Mouse (Mus musculus) heart, postnatal 25 days (tissue): ENCODE data around the gene Macrod2. TPM values are rescaled to one million over a fixed set of nuclear protein-coding genes. Genes with fewer than 3 reads are reported as not detected.

Experiments used
- DNase-seq: peaks from one replicate; pipeline ENCODE4 v3.0.0; 2022; ENCODE audit warnings: low spot score
- intact Hi-C: fragments of 180-260 bp; cut with DNase I; formaldehyde crosslinking; loops from one replicate; pipeline ENCODE4 v1.15.1; 2025
- total RNA-seq, 2 experiments: library from RNA; stranded (reverse); gene quantifications; 2 replicates each; pipeline ENCODE4 v1.2.3; 2021

Macrod2 gene
- total RNA-seq, 2 experiments from 2014 or later, result 8.9 to 9.0 TPM

DNA sequence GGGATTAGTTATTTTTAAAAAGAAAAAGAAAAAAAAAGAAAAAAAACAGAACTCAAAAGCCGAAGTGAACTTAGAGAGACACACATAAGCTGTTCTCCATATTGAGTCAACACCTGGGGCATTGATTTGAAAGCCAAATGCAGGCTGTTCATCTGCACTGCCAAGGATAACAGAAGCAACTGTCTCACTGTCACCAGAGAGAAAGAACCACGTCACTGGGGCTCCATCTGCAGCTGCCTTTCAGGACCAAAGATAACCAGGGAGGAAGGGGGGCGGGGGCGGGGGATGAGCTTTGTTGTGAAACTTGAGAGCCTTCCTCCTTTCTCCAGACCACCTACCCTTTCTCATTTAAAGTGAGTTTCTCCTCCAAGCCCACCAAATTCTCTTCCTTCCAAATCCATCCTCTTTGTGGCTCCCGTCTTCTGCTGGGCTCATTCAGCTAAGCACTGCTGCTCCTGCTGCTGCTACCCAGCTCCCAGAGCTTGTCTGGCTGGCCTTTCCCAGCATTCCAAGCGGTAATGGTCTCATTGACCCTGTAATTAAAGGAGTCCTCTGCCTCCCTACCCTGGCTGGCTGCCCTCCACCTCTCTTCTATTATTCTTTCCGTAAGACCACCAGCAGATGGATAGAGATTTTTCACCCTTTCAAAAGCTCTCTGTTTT is 1939.5 kb downstream of the Macrod2 start:
- DNase-seq, result no peak
- intact Hi-C loops, result no loop called here

DNA sequence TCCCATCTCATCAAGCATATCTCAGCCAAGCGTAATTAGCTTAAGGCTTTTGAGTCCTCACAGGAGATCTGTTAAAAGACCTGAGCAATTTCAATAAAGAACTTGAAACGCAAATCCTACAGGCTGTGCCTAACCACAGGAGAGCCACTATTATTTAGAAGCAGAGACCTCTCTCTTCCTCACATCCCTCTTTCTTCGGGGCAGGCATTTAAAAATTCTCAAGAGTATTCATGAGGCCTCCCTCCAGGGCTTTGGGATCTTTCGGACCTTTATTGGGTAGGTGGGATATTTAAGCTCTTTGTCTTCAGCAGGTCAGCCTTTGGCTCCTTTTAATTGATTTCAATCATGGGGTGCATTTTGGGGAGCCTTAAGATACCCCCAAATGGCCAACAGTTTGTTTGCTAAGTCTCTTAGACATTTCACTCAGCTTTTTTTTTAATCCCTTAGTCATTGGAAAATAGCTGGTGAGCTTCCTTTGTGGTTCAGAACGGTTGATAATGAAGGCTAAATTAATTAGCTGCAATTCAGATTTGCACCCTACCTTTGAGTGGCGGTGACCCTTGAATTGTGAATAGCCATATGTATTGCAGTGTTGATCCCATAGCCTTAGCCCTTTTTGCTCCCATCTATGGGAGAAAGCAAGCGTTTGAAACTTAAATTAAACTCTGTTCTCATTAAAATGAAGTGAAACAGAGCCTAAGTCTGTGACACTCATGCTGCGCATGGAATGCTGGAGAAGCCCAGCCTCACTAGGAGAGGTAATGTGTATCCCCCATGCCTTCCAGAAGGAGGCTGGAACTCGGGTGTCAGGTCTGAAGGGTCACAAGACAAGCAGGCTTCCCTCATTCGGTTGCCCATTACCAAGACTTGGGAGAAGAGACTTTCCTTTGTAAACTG is 1940.2 kb downstream of the Macrod2 start:
- intact Hi-C loops, result no loop called here

DNA sequence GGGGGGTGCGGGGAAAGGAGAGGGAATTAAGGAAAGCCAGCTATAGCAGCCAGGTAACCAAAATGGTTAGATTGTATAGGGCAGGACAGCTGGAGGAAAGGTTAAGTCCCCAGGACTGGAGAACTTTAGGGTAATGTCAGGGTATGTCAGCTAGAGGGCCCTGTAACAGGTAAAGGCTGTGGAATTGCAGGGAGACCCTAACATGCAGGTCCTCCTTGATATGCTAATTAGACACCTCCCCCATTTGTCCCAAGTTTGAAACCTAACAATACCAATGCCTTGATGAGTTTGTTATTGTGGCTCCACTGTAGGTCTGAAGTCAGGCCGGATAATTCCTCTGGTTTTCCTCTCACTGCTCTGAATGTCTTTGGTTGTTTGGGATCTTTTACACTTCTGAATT is 1948.9 kb downstream of the Macrod2 start:
- no peak for DNase-seq
- intact Hi-C loops, result no loop called here

More for the DNA sequence above, 1940.2 kb downstream of the Macrod2 start:
- no peak for DNase-seq

DNA sequence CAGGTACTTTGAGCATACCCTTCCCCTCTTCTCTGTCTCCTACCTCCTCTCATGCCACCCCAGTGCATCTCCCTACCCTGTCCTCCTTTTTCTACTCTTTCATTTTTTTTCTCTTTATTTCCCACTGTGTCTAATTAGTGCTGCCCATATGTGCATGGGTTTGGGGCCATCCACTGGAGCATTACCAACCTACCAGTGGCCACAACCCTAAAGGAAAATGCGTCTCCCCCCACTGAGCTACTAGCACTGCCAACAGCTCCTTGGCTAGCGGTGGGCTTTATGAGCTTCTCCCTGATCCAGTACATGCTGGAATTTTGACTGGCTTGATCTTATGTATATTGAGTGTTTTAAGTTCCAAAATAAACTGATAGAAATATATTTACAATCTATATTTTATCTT is 1949.6 kb downstream of the Macrod2 start:
- intact Hi-C loops, result no loop called here

DNA sequence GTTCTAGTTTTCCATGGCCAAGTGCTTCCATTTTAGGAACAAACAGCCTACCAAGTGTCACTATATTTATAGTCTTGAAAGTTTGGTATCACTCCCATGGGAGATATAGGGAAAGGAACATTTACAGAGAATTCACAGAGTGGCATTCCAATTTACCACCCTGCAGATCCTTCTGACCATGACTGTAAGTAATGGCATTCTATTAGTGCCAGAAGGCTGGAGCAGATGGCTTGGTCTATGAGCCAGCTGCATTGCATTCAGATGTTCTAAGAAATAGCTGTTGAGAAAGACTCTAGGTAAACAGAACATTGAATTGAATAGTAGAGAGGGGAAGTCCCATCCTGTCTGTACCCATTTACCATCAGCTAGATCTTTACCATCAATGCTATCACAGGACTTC is 1954.7 kb downstream of the Macrod2 start:
- intact Hi-C loops, result no loop called here
- DNase-seq, result no peak

More for the DNA sequence above, 1949.6 kb downstream of the Macrod2 start:
- no peak for DNase-seq

DNA sequence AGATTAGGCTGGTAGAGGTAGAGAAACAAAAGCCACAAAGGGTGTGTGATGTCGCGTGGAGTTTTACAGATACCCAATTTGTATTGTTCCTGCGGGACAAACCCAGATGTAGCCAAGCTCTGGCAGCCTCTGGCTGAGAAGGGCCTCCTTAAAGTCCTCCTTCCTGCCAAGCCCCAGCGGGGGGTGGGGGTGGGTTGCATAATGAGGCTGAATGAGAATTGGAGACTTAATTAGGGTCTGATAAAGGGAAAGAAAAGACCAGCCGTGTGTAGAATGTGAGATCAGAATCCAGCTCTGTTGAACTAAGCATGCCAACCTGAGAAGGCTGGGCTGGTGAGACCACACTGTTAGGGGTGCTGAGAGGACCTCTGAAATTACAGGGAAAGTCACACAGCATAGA is 1967.8 kb downstream of the Macrod2 start:
- intact Hi-C loops, result no loop called here

DNA sequence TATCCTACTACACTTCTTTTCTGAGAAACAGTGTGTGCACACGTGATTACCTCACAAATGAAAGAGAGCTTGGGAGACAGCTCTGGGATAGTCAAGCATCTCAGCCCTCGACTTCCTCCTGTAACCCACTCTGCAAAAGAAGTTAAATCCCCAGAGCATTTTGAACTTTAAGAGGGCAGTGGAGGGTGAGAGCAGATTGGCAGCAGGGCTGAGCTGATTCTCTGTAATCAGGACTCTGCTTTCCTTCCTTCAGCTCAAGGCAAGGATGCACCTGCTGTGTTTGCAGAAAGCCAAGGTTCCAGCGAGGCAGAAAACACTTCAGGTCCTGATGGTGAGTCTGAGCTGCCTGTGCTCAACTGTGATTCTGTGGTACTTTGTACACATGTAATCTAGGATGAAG is 1978.9 kb downstream of the Macrod2 start:
- DNase-seq, result no peak

More for the DNA sequence above, 1967.8 kb downstream of the Macrod2 start:
- DNase-seq, result no peak

DNA sequence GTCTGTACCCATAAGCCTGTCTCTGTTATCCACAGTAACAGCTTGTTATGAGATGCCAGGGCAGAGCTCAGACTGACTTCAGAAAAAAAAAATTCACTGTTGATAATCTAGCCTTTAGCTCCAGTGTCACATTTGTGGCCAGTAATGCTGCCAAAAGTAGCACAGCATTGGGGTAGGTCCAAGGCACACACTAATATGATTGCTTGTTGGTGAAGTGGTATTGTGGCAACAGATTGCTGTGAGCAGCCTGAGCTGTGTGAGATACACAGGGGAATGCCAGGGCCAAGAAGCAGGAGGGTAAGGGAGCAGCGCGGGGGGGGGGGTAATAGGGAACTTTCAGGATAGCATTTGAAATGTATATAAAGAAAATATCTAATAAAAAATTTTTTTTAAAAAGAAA is 1985.5 kb downstream of the Macrod2 start:
- DNase-seq, result no peak
- intact Hi-C loops, result no loop called here

More for the DNA sequence above, 1978.9 kb downstream of the Macrod2 start:
- intact Hi-C loops, result no loop called here

DNA sequence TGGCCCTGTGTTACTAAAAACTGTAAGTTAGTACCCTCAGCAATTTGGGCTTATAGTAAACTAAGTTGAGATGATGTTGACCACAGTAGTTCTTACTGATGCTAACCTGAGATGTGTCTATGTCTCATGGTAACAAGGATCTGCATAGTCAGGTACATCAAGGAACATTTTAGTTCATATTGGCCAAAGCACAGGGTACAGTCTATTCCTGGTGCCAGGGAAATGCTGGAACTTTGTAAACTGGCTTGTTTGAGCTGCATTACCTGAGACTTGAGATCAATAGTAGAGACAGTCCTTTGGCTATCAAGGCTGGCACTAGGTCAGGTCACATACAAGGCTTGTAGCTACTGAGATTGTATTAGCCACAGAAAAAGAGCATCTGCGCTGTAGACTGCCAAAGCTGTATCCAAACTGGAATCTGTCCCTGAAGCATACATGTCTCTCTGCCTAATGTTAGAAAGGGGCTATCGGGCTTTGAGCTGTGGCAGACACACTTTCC is 1986.0 kb downstream of the Macrod2 start:
- no peak for DNase-seq
- intact Hi-C loops, result no loop called here

DNA sequence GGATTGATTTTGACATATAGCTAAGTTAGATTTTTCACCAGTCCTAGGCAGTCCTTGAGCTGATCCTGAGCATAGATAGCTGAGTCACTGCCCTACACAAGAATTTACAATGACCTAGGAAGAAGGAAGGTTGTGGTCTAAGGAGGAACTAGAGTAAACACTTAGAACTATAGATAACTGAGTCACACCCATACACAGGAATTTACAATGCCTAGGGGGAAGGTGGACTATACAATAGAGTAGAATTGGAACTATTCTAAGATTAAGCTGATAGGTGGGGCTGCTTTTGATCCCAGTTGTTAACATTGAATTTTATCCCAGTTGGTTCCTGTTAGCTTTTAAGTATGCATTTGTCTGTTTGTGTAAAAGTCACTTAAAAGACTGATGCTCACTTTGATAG is 1998.4 kb downstream of the Macrod2 start:
- intact Hi-C loops, result no loop called here
- no peak for DNase-seq

DNA sequence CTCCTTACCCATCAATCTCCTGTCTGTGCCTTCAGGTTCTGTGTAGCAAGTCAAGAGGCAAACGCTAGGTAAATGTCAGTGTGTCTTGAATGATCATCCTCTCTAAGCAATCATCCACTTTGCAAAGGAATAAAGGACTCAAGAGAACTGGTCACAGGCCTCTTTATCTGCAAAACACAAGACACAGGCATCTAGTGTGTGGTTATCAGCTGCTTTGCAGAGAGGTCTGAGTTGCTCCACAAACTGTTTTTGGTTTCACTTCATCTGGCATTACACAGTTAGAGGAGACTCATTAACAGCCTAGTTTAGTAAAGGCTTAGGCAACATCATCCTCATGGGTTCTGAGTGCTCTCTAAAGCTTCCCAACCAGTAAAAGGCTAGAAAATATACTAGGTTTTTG is 2004.4 kb downstream of the Macrod2 start:
- intact Hi-C loops, result no loop called here
- no peak for DNase-seq

DNA sequence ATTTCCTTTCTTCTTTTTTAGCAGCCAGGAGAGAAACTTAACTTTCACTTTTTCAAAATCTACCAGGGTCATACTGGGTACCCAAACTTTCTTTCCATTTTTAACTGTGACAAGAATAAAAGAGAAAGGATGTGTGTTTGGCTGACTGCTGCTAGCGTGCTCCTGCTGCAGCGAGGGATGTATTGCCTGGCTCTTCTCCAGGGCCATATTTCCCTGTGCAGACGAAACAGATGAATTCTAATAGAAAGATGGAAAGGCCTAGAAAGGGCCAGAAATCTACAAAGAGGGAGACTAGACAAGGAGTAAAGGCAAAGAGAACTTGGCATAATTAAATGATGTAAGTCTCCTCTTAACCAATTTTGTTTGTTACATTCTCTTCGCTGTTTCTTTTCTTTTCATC is 2005.7 kb downstream of the Macrod2 start:
- no peak for DNase-seq
- intact Hi-C loops, result no loop called here

DNA sequence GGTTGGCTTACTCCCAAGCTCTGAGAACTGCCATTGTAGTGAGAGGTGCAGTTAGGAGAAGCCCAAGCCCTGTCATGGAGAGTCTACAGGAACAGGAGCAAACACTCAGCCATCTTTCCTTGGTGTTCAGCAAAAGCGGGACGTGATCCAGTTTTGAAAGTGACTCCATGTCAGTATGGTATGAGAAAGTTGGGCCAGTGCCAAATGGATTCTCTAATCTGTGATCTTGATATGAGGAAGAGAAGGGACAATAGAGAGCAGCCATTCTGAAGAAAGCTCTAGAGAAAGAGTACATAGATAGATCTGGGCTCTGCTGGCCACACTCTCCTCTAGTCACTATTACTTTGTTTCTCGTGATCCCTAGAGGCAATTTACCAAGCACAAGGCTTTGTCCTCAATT is 2006.2 kb downstream of the Macrod2 start:
- DNase-seq, result no peak
- intact Hi-C loops, result no loop called here

DNA sequence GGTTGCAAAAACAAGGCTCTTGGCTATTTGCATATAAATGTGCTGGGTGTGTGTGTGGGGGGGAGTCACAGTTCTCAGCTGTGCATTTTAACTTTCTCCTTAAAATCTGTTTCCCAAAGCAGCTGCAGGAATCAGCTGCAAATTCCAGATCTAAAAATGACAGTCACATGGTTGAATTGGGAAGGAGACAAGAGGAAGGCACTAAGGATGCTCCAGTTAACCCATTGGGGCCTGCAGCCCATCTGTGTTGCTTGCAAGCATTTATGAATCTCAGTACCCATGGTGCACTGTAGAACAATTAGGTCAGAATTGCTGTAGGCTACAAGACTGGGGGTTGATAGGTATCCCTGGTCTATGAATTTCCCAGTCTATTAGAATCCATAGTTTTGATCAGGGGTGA is 2008.3 kb downstream of the Macrod2 start:
- intact Hi-C loops, result no loop called here
- no peak for DNase-seq

DNA sequence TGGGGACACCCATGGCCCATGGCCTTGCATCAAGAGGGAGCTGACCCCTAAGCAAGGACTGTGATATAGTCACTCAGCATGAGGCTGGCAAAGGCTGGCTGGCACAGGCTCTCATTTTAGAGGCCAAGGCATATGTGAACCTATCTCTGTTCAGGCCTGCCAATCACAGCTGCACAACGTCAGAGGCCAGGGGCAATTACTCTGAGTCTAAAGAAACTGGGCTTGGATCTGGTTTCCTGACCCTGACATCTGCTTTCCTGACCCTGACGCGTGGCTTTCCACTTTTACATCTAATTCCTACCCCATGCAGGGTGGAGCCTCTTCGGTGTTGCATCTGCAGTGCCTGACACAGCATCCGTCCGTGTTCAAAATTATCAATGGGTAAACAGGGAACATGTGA is 2009.2 kb downstream of the Macrod2 start:
- intact Hi-C loops, result no loop called here
- DNase-seq, result no peak

DNA sequence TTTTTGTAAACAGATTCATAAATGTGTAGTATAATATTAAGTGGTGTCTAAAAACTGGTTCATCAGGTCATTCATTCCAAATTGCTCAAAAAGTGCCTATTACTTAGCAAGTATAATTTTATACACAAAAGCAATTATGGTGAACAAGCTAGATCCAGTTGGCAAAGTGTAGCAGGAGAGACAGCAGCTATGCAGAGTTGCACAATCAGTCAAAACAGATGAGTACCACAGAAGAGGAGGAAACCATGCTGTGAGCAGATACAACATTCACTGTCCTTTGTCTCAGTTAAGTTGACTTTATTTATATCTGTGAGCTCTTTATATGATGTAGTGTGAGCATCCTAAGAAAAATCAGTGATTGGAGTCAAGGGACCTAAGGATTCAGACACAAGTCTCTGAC is 2012.2 kb downstream of the Macrod2 start:
- no peak for DNase-seq
- intact Hi-C loops, result no loop called here

DNA sequence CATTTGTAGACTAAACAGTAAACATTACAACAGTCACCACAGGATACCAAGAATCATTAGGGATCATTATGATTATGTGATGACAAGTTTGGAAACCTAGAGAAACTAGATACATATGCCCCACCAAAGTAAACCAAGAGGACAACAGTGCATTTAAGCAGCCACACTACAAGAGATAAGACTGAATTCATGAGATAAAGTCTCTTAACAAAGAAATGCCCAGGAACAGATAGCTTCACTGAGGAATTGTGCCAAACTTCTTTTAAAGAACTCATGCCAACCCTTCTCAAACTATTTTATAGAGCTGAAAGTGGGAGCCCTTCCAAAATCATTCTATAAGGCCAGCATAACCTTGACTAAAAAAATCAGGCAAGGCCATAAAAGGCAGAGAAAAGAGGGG is 2015.0 kb downstream of the Macrod2 start:
- no peak for DNase-seq
- intact Hi-C loops, result no loop called here

DNA sequence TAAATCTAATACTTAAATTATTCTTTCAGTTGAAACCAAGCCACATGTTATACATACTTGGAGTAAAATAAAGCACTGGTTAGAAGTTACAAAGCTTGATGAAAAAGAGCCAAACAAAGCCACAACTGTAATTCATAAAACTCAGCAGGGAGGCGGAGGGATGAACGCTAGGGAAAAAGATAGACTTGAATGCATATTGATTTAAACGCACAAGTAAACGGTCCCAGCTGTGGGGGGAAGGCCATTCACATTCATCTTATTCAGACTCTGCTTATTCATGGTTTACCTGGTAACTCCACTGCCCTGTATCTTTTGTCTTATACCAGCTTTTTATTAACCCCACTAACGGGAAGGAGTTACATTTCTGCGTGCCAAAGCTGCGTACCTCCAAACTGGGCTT is 2038.0 kb downstream of the Macrod2 start:
- DNase-seq, result no peak
- intact Hi-C loops, result no loop called here

DNA sequence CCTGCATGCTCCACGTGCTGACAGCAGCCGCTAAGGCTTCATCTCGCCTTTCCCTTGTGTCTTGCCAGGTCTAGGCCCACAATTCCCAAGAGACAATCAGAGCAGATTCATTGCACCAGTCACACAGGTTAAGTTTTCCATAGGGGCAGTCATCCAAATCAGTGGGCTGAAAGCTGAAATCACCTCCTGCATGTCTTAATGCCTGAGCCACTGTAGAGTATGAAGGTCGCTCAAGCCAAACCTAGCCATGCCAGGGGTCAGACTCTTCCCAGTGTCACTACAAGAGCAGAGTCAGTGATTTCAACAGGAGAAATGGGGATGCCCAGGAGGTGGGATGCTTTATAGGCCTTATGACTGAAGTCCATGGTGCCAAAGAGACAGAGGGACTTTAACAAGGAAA is 2039.6 kb downstream of the Macrod2 start:
- intact Hi-C loops, result no loop called here
- DNase-seq, result no peak

DNA sequence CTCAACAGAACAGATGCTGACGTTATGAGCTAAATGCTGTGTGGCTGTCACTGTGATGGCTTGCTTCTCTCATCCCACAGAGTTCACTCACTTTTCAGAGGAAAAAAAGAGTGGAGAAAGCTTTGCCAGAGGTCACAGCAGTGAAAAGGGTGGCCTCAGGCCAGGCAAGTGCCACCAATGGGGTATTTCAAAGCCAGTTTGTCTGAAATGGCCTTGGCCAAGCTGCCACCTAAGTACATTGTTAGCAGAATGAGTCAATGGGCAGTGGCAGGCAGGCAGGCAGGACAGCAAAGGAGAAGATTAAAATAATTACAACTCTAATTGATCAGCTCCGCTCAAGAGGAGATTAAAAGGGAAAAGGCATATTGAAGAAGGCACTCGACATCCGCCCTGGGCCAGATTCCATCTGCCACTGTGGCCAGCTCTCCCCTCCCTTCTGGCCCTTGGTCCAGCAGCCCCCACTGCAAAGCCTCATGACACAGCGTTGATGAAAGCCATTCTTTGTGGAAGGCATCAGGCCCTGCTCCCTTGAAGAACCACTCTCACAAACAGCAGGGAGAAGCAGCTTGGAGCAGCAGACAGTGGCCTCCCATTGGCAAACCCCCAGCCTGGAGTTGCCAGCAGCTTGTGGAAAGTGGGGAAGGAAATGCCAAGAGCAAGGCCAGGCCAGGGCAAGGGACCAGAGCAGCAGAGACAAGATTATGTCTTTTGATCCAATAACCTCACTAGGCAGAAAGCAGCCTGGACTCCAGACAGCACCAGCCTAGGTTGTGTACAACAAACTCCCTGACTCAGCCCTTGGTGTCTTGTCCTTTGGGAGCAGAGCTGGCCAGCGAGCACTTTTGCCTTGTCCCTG is 2042.7 kb downstream of the Macrod2 start:
- intact Hi-C loops, result no loop called here
- DNase-seq, result peak; percentile 31
